9 mouse cellular contexts compared by ENCODE assay signal in the genomic region with DNA sequence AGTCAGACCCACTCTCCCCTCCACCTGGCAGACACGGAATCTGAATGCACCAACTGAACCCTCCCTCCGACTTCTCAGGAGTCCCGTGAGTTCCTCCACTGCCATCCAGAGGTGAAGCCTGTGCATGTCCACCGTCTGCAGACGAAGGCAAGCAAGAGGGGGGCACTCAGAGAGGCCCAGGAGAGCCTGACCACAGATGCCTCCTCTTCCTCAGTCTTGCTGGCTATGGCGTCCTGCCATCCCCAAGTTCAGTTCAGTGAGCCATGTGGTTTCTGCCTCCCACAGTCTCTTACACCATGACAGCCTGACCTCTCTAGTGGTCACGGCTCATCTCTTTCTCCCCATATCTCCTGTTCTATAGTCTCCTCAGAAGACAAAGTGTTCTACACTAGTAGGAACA. TPM values are rescaled to one million over a fixed set of nuclear protein-coding genes. Genes with fewer than 3 reads are reported as not detected.
DNase-seq lines count a peak whose midpoint lies in the region; ATAC-seq and TF ChIP-seq lines count a peak whose summit lies in the region.
"Had no signal": no experiment of that assay in that cellular context is flagged by ENCODE, and none has a peak within 500 bp of the region (broad histone marks: within the 10 kb centered on the region; RNA-seq: fewer than 3 reads in every experiment).

No protein-coding gene starts in this region.

- H3K36me3 ChIP-seq in hindbrain, embryonic 16.5 days (ENCODE audit: control insufficient read depth, insufficient read depth, low read length) = peaks cover 7% of the 10 kb centered on the region
- peaks cover 83% of the 10 kb centered on the region for H3K36me3 ChIP-seq in hindbrain, embryonic 13.5 days
- no peaks in the 10 kb centered on the region for H3K36me3 ChIP-seq in testis, adult 2 months (ENCODE audit: control insufficient read depth, insufficient read depth, low read length)

- TF ChIP-seq POLR2A in testis, adult 2 months (IDR thresholded peaks at IDR 0.05; ENCODE audit: control insufficient read depth, low read depth, low read length) = no peak

- H3K9ac ChIP-seq in hindbrain, embryonic 16.5 days (ENCODE audit: low read depth, low read length) = no peak overlapping the region
- H3K9ac ChIP-seq in hindbrain, embryonic 13.5 days = no peak overlapping the region

- 85% methylated on average over 7 of the region's 7 CpGs for WGBS in hindbrain, embryonic 16.5 days
- 88% methylated on average over 7 of the region's 7 CpGs for WGBS in hindbrain, embryonic 13.5 days

- no peaks in the 10 kb centered on the region for H3K27me3 ChIP-seq in hindbrain, embryonic 16.5 days (replicated peaks; ENCODE audit: control insufficient read depth, insufficient read depth, low read length)
- H3K27me3 ChIP-seq in hindbrain, embryonic 13.5 days = no peaks in the 10 kb centered on the region
- no peaks in the 10 kb centered on the region for H3K27me3 ChIP-seq in testis, adult 2 months (ENCODE audit: control insufficient read depth, insufficient read depth, low read length)
- H3K27me3 ChIP-seq: CH12.LX had no signal

- H3K4me1 ChIP-seq in hindbrain, embryonic 16.5 days (ENCODE audit: control insufficient read depth, insufficient read depth, low read depth, low read length) = no peaks in the 10 kb centered on the region; the same call in 1 of the 2 replicates
- H3K4me1 ChIP-seq in hindbrain, embryonic 13.5 days (replicated peaks) = peaks cover 26% of the 10 kb centered on the region
- H3K4me1 ChIP-seq in testis, adult 2 months (ENCODE audit: control insufficient read depth, insufficient read depth, low read length) = peaks cover 20% of the 10 kb centered on the region

- H3K4me3 ChIP-seq in hindbrain, embryonic 16.5 days (ENCODE audit: low read length) = no peak overlapping the region
- H3K4me3 ChIP-seq in hindbrain, embryonic 13.5 days = no peak overlapping the region
- H3K4me3 ChIP-seq in testis, adult 2 months (ENCODE audit: control insufficient read depth, low read depth, low read length) = peak overlapping the region; percentile 81

- no peak for DNase-seq in testis, postnatal 14 days (ENCODE audit: low spot score)
- DNase-seq in natural killer cell, adult 2 months (ENCODE audit: low spot score in 2 of 2) = peak; percentile 28 to 49
- DNase-seq in urinary bladder, postnatal 36 days (ENCODE audit: low spot score in 2 of 2) = no peak
- no peak for DNase-seq in cerebellum, postnatal 4 days (ENCODE audit: low spot score in 2 of 2)
- DNase-seq in urinary bladder, postnatal 10 days (ENCODE audit: low spot score) = no peak

- TF ChIP-seq CTCF in testis, adult 2 months (IDR thresholded peaks at IDR 0.05; ENCODE audit: control insufficient read depth, insufficient read depth, insufficient replicate concordance, low read depth, low read length) = no peak

- no peak overlapping the region for H3K4me2 ChIP-seq in hindbrain, embryonic 16.5 days (ENCODE audit: low read length)
- H3K4me2 ChIP-seq in hindbrain, embryonic 13.5 days = no peak overlapping the region

- no peaks in the 10 kb centered on the region for H3K9me3 ChIP-seq in hindbrain, embryonic 16.5 days (ENCODE audit: control insufficient read depth, low read length)
- no peaks in the 10 kb centered on the region for H3K9me3 ChIP-seq in hindbrain, embryonic 13.5 days

- ATAC-seq in hindbrain, embryonic 16.5 days = 0 out of 2 replicates have a peak, but pooled peaks have one; percentile 15
- no peak for ATAC-seq in hindbrain, embryonic 13.5 days (ENCODE audit: low FRiP score)

- no peak overlapping the region for H3K27ac ChIP-seq in hindbrain, embryonic 16.5 days (ENCODE audit: low read depth, low read length)
- no peak overlapping the region for H3K27ac ChIP-seq in hindbrain, embryonic 13.5 days
- peak overlapping the region; percentile 68 for H3K27ac ChIP-seq in testis, adult 2 months (ENCODE audit: control insufficient read depth, insufficient read depth, low read depth, low read length)

RNA-seq across cellular contexts. Expression of gene Camk2g, which starts 9.2 kb away (rescaled TPM):
- polyA plus RNA-seq in hindbrain, embryonic 16.5 days (2015; fragmentation: Nextera tagmentation; extraction: Ambion mirVana) = 214 and 241 TPM in 2 replicates
- polyA plus RNA-seq in hindbrain, embryonic 13.5 days (2015; fragmentation: Nextera tagmentation; extraction: Ambion mirVana) = 116 and 131 TPM in 2 replicates
- polyA plus RNA-seq in testis, adult 2 months (2012; rRNA removed) = 16.4 and 18.6 TPM in 2 replicates

RNA-seq across cellular contexts. Expression of gene Ndst2, which starts 50.3 kb away (rescaled TPM):
- polyA plus RNA-seq in hindbrain, embryonic 16.5 days (2015; fragmentation: Nextera tagmentation; extraction: Ambion mirVana) = 16.7 and 20.8 TPM in 2 replicates
- polyA plus RNA-seq in hindbrain, embryonic 13.5 days (2015; fragmentation: Nextera tagmentation; extraction: Ambion mirVana) = 16.7 and 19.1 TPM in 2 replicates
- polyA plus RNA-seq in testis, adult 2 months (2012; rRNA removed) = 33.2 and 39.0 TPM in 2 replicates

RNA-seq across cellular contexts. Expression of gene Plau, which starts 51.8 kb away (rescaled TPM):
- 0.17 and 0.56 TPM in 2 replicates for polyA plus RNA-seq in hindbrain, embryonic 16.5 days (2015; fragmentation: Nextera tagmentation; extraction: Ambion mirVana)
- 0.40 and 0.45 TPM in 2 replicates for polyA plus RNA-seq in hindbrain, embryonic 13.5 days (2015; fragmentation: Nextera tagmentation; extraction: Ambion mirVana)
- 0.73 and 1.2 TPM in 2 replicates for polyA plus RNA-seq in testis, adult 2 months (2012; rRNA removed)

Comparison
In these comparisons a context has a peak if more than half of its experiments do, and no peak if none do; other contexts are left out.
1. DNase-seq: peak in natural killer cell, adult 2 months (2 of 2); none in testis, postnatal 14 days (single experiment), urinary bladder, postnatal 36 days (0 of 2), cerebellum, postnatal 4 days (0 of 2) and urinary bladder, postnatal 10 days (single experiment).